Mouse (Mus musculus) naive thymus-derived CD4-positive, alpha-beta T cell, adult 2 months (primary cell): ENCODE measurements around the gene Pam16.

Experiments
- DNase-seq: peaks from one replicate; pipeline ENCODE4 v3.0.0-alpha.2; 2011; ENCODE audit warnings: low read depth

Gene Pam16

DNA sequence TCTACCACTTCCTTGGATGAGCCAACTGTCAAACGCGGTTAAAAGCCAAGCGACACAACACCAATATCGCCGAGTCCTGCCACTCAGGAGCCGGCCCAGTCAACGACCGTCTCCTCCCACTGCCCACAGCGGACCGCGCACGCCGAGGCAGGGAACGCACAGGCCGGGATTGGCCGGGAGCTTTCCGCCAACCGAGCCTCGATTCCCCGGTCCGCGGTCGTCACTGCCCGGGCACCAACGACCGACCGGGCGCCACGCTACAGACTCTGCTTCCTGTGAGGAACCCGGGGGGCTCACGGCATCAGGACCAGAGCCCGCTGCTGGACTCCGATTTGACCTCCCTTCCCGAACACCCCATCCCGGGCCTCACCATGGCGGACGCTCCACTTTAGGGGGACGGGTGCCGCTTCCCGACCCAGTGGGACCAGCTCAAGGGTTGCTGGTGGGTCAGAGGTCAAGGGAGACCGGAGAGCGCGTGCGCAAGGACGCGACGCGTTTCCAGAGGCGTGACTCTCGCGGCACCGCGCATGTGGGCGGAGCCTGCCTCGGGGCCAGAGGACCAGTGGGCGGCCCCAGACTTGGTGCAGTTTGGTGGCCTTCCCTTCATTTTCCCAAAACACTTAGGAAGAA is at the start of gene Pam16:
TSS of gene Pam16 (minus strand) at position 508 of the 630 bp plus-strand sequence.
- peak; percentile 91 for DNase-seq

DNA sequence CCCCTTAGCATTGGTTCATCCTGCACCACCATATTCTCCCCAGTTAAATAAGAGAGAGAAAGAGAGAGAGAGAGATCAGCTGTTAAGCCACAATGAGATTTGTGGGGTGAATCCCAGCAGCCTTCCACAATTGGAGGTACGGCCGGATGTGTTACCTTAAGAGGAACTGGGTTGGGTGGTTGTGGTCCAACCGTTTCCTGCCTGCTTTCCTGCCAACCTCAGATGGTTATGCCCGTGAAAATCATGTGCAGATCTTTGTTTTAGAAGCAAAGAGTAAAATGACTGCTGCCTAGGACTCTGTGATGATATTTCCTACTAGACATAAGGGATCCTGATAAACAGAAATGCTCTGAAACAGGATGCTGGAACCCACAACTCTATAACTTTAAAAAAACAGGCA is 49.3 kb upstream of the Pam16 start:
- DNase-seq = peak; percentile 87

DNA sequence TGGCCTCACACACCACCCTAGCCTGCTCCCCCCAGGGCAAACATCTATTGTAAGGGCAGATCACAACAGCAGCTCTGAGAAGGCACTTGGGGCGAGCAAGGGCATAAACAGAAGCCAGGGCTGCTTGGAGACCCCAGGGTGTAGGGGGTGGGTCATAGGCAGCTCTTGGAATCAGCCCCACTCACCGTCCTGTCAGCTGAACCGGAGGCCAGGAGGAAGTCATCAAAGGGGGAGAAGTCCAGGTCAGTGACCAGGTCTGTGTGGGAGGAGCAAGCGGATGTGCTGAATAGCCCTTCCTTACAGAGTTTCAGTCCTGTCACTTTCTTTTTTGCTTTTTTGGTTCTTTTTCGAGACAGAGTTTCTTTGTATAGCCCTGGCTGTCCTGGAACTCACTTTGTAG is 45.5 kb upstream of the Pam16 start:
- DNase-seq = no peak

DNA sequence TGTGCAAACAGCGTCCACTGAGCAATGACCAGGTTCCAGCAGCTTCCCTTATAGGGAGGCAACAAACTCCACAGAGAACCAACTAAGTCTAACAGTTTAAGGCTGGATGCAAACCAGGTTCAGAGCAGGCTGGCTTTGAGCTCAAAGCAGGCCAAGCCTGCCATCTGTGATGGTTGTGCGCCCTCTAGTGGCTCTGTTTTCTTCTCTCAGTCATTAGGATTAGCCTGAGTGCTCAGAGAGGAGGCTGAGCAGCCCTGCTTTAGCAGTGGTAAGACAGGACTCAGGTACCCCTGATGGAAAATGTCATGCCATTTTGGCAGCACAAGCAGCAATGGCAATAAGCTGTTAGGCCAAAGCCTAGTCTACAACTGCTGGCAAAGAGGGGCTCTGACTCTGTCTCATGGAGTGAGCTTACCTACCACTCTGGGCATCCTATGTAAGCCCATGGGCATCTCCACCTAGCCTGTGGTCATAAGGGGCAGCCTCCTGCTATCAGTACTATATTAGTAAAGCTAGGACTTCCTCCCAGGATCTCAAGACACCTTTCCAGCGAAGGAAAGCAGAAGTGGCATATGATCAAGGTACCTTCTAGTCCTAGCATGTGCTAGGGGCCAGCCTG is 42.5 kb upstream of the Pam16 start:
- peak; percentile 90 for DNase-seq

DNA sequence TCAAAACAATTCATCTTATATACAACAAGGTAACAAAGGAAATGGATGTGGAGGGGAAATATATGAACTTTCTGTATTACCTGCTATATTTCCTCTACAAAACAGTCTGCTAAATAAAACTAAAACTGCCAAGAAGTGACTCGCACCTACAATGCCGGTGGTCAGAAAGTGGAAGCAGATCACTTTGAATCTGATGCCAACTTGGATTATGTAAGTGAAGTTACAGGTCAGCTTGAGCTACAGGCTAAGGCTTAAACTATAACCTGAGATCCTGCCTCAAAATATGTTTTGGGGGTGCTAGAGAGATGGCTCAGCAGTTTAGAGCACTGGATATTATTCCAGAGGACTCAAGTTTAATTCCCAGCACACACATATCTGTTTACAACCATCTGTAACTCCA is 40.9 kb upstream of the Pam16 start:
- no peak for DNase-seq

DNA sequence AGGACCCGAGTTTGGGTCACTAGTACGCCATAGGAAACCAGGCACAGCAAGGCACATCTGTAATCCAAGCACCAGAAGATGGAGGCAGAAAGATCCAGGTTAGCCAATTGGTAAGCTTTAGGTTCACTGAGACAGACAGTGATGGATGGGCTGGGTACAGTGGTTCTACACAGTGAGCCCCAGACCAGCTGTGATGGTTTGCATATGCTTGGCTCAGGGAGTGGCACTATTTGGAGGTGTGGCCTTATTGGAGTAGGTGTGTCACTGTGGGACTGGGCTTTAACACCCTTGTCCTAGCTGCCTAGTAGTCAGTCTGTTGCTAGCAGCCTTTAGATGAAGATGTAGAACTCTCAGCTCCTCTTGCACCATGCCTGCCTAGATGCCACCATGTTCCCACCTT is 39.0 kb upstream of the Pam16 start:
- DNase-seq = no peak

DNA sequence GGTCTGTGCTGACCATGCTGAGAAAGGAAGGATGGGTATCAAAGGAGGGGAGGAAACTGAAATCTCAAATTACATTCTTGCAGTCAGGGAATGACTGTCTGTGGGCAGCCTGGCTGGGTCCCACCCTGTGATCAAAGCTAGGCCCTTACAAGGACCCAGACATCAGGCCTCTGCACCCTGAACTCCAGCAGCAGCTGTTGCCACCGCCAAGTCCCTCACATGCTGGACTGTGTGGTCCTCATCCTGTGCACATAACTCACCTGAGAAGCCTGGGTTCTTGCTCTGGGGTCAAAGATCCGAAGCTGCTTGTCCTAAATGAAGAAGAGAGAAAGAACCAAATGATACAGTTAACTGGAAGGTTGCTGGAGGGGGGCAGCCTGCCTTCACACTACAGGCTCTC is 36.8 kb upstream of the Pam16 start:
- DNase-seq = no peak

DNA sequence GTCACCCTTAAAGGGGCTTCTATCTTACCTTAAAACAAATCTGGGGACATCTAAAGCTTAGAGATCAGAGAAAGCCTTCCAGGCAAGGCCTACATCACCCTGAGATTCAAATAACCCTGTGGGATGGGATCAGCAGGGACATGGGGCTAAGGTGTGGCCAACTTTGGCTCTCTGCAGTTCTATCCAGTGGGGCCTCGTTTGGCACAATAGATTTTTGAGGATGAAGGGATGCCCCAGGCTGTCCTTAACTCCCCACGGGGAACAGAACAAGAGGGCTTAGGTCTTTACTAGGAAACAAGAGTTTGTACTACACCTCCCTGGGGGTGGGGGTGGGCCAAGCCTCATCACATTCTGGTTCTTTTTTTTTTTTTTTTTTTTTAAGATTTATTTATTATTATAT is 34.5 kb upstream of the Pam16 start:
- no peak for DNase-seq

DNA sequence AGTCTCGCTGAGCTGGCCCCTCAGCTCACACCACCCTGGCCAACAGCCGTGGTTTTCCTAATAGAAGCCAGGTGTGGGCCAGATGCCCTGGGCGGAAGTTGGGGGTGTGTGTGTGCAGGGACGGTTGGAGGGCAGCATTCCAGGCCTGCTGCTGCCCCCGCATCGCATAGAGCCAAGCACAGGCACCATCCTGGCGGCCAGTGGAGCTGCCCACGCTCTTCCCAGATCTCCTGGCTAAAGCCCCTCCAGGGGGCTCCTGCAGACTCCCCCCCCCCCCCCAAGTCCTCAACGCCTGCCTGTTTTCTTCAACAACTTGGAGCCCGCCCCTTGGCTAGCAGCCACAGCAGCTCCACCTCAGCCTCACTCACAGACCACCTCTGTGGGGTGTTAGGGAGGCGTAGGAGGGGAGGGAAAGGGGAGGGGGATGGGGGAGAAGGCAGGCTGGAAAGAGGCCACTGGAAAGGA is 34.0 kb upstream of the Pam16 start:
- no peak for DNase-seq

DNA sequence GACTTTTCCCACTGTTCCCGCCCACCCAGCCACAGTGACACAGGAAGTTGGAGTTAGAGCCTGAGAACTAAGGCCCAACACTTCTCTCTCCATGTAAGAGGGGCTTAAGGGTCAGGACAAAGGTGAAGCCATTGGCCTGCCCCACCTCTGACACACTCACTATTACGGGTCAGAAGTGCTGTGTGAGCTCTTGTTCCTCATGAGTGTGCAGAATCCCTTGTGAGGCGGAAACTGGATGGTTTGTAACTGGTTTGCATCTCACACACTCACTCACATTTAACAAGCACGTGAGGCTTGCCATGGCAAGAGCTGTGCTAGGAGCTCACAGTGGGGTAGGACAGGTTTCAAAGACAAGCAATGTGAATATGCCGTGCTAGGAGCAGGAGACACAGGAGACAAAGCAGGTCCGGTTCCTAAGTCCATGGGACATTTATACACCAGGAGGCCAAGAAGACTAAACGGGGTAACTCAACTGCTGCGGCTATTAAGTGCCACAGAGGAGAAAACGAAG is 31.8 kb upstream of the Pam16 start:
- DNase-seq = no peak

DNA sequence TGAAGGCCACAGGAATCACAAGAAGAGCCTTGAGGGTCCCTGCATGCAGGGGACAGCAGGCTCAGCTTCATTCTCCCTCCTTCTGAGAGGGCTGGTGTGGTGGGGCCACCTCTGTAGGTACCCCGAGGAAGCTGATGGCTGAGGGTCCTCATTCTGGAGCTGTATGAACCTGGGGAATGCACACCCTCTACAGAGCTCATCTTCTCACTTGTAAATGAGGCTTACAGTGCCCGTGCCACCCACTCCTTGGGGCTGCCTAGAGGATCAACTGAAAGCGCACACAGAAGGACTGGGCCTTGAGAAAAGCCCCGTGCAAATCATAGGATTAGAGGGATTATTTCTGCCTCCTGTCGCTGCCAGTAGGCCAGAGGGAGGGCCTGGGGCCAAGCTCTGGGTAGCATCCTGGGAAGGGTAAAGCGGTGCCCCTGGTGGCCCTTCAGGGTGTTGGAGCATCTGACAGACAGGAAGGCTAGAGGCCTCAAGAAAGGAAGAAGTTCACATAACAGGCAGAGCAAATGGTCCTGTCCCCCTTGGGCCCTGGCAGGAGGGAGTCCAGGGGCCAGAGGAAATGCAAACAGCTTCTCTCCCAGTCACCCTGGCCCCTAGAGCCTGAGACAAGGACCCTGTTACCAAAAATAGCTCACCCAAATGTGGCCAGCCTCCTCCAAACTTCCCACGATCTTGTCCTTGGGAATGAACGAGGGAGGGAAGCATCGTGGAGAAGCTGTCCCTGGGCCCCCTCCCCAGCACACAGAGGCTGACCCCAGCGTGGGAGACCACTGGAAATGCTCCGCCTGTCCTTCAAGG is 31.2 kb upstream of the Pam16 start:
- no peak for DNase-seq

DNA sequence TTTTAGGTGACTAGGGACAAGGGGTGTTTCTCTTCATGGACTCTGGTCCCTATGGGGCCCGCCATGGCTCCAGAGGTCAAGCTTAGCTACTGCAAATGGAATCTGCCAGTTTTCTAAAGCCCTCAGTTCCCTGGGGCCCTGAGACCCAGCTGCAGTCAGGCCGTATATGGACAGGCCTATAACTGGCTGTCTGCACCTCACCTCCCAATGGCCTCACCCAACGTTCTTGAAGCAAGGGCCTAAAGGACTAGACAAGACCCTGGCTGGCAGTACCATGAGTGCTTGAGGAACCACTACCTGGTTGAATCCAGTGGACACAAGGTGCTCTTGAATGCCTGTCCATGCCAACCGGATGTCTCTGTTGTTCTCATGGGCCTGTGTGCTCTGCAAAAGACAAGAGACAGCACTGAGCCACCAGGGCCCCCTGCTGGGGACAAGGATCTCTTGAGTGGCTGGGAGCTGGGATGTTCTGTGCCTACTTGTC is 30.5 kb upstream of the Pam16 start:
- DNase-seq = no peak

DNA sequence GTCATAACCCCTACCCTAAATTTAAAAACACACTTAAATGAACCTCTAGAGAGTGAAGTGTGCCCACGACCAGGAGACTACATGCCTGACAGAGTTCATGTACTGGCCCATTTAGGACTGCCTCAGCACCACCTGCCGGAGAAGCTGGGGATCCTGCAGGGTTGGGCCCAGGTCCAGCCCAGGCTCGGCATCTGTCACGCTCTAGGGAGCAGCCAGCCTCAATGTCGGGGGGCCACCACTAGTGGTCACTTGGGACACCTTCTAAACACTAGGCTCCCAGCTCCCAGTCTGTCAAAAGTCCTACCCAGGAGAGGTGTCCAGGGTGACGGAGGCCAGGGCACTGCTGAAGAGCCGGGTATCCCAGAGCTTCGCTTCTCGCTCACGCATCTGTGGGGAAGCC is 29.9 kb upstream of the Pam16 start:
- DNase-seq = no peak

DNA sequence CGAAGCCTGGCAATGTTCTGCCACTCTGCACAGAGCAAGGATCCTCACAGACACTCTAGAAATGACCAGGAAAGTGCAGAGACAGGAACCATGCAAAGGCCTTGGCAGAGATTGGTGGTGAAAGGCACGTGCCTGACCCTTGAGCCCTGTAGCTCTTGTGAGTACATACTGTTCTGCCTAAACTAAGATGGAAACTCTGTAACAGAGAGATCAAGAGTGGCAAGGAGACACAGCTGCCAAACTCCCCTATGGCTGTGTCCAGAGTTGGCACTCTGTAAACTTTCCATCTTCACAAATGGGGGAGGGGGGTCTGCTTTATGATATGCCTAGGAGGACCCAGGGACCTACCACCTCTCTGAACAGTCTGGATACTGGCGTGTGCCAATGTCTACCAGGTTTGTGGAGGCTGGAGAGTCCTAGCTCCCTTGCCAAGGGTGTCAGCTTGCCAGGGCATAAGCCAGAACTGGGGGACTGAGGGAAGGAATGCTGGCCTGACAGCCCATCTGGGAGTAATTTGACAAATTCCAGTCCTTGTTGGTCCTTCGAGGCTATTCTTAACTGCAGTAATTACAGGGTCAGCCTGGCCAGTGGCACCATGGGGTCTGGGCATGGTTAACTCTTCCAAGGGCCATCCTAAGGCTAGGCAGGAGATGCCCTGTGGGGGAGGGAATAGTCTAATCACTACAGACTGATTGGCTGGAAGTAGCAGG is 28.1 kb upstream of the Pam16 start:
- DNase-seq = no peak

DNA sequence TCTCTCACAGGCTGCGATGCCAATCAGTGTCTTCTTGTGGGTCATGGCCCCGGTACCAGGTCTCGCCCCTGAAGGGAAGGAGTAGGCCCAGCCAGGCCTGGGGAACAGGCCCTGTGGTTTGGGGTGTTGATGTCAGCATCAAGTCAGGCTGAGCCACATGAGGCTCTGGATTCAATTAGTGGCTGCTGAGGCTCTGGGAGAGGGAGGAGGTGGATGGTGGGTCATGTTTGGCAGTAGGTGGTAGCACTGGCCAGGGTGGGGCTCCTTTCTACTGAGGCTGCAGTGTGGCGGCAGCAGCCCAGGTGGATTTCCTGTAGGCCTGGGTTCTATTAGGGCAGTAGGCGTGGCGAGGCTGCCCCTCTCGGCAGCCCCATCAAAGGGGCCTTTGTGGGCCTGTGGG is 26.8 kb upstream of the Pam16 start:
- no peak for DNase-seq

DNA sequence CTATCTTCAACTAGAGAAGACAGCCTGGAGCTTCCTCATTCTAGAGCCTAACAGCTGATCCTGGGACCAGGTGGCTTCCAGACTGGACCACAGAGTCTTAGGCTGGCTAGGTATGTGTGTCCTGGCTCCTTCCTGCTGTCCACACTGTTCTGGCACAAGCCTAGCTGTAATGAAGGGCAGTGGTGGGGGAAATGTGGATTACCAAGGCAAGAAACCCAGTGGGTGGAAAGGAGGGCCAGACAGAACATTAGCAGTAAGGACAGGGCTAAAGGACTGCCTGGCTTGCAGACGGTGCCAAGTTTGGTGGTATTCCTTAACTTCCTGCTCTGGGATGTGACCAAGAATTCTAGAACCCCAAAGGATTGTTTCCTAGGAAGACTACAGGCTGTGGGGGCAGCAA is 26.3 kb upstream of the Pam16 start:
- no peak for DNase-seq

DNA sequence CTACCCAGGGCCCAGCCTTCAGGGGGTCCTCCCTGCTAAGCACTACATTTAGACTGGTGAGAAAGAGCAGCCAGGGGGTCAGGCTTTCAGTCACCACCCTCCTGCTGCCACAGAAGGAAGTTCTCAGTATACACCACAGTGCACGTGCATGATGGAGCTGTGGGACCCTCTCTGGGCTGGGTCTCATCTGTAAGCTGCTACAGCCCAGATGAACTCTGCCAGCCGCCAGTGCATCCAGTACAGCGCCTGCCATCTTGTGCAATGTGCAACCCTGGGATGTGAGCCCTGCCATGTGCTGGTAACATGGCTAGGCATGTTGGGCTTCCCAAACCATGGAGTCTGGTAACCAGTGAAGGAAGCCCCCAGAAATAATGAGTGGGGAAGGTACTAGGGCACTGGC is 25.4 kb upstream of the Pam16 start:
- no peak for DNase-seq

DNA sequence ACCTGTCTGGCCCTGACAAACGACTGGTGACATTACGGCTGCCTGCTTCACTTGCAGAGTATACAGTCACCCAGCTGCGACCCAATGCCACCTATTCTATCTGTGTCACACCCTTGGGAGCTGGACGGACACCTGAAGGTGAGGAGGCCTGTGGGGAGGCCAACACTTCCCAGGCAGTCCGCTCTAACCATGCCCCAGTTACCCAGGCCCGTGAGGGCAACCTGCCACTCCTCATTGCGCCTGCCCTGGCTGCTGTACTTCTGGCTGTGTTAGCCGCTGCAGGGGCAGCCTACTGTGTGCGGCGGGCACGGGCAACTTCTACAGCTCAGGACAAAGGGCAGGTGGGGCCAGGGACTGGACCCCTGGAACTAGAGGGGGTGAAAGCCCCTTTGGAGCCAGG is 24.9 kb upstream of the Pam16 start:
- no peak for DNase-seq

DNA sequence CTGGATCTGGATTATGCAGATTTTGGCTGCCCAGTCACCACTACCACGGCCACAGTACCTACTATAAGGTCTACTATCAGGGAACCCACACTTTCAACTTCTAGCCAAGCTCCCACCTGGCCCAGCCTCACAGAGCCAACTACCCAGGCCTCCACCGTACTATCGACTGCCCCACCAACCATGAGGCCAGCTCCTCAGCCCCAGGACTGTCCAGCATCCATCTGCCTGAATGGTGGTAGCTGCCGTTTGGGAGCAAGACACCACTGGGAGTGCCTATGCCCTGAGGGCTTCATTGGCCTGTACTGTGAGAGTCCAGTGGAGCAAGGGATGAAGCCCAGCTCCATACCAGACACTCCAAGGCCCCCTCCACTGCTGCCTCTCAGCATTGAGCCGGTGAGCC is 24.4 kb upstream of the Pam16 start:
- no peak for DNase-seq

DNA sequence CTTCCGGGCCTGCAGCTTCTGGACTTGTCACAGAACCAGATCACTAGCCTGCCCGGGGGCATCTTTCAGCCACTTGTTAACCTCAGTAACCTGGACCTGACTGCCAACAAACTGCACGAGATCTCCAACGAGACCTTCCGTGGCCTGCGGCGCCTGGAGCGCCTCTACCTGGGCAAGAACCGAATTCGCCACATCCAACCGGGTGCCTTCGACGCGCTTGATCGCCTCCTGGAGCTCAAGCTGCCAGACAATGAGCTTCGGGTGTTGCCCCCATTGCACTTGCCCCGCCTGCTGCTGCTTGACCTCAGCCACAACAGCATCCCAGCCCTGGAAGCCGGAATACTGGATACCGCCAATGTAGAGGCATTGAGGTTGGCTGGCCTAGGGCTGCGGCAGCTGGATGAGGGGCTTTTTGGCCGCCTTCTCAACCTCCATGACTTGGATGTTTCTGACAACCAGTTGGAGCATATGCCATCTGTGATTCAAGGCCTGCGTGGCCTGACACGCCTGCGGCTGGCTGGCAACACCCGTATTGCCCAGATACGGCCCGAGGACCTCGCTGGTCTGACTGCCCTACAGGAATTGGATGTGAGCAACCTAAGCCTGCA is 23.7 kb upstream of the Pam16 start:
- no peak for DNase-seq

DNA sequence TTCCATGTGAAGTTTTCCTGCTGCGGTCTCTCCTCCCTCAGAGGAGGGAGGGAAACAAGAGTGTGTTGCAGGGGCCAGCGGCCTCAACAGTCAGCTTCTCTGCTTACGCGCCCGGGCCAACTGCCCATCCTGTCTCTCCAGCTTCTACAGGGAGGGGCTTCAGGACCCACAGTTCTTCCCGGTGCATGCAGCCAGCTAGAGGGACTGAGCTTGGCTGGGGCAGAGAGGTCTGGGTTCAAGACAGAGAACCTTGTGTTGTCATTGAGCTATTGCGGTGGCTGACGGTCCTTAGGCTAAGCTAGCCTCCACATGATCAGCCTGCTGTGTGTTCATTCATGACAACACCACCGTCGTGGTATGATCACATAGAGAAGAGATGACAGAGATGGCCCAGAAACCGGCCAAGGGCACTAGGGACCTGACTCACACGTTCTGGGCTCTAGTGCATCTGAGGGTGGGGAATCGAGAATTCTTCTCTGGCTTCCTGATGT is 22.9 kb upstream of the Pam16 start:
- DNase-seq = no peak

DNA sequence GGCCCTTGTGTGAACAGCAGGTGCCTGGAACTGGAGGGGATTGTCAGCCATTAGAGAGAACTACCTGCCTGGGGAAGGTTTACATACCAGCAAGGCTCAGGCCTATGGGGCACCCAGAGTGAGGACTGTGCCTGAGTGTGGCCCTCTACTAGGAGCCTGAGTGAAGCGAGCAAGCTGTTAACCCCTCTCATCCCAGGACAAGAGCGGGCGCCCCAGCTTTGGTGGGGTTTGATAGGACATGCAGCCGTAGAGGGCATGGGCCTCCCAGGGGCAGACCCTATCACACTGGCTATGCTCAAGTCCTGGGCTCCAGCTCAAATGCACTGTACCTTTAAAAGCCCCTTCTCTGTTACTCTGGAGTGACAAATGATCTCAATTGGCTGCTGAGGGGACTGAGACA is 22.0 kb upstream of the Pam16 start:
- DNase-seq = no peak
